Mouse (Mus musculus): ENCODE data around the gene Pknox2.

Gene Pknox2

DNA sequence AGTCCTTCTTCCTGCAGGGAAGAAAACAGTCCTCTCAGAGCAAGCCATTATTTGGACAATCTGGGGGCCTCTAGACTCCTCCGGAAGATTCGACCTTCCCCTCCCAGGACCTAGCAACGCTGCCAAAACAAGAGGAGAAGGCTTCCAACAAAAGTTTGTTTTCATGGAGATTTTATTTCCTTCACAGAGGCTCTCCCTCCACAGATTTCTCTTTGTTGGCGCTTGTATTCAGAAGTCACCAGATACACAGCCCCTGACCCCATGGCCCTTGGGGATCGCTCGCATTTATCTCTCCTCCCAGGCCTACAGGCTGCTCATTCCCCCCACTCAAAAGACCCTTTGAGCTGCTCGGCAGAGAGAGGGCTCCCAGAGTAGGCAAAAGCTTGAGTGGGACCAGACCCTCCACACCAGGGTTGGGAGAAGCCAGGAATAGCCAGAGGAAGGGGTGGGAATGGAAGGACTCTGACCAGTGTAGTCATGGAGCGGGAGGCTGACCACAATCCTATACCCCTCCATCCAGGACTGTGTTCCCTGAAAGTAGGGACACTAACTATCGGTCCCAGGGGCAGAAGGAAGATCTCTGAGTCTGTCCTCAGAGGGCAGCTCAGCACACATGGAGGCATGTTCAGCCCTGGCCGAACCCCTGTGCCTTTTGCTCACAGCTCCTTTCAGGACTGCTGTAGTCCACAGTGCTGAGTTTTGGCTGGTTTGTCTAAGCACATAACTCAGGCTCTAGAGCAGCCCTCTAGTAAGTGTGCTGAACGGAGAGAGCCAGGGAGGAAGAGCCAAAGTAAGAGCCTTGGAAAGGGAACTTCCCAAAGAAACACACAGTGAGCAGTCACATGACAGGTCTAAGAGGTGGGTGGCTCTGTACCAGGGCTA lies 45.9 kb downstream of the Pknox2 start:
- in situ Hi-C loops (cut with MboI), result no loop called here

GRCm38 (mm10) chr9:37099595-37099994 lies 47.6 kb downstream of the Pknox2 start:
- in situ Hi-C loops (cut with MboI), result no loop called here

DNA sequence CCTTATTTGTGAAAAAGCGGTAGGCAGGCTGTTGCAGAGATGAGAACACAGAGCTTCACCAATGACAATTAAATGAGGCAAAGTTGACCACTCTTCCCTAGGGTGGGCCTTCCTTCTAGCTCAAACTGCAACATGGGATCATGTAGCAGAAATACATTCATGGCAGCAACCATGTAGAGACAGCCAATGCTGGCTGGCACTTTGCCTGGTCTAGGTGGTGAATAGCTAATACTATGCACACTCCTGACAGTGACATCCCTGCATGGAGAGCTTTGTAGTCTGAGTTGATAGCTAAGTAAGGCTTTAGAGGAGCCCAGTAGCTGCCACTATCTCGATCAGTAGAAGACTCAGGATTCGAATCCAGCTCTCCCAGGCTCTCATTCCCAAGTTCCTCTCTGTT lies 48.6 kb downstream of the Pknox2 start:
- in situ Hi-C loops (cut with MboI), result no loop called here

GRCm38 (mm10) chr9:37094230-37094990 lies 52.8 kb downstream of the Pknox2 start:
- in situ Hi-C loops (cut with MboI), result no loop called here

GRCm38 (mm10) chr9:37093086-37093485 lies 54.1 kb downstream of the Pknox2 start:
- in situ Hi-C loops (cut with MboI), result no loop called here

DNA sequence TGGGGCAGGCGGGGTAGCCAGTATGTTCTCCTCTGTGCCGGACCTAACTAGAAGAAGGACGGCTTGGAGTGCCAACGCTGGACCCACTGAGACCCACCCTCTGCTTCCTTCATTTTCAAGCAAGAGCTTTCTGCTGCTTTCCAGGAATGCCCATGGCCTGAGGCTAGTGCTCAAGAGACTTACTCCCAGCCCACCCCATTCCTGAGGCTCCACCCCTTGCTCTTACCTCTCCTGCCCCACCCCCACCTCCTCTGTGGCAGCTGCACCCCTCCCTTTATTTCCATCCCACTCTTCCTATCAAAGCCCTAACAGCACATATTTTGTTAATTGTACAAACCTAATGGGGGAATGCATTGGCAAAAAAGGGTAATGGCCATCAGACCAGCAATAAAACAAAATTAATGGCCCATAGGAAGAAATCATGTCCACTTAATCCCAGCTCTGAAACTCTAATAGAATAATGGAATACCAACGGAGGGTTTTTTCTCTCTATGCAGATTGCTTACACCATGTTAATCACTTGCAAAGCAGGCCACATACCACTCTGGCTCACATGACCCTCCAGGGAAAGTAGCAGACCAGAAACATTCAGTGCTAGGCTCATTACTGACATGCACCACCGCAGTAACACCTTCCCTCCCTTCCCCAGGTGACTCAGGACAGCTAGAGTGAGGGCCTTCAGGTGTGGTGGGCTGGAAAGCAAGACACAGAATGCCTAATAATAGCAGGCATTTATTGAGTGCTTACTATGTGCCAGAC lies 57.1 kb downstream of the Pknox2 start:
- in situ Hi-C loops (cut with MboI), result no loop called here

- in situ Hi-C loops (cut with MboI), result no loop called here
These were observed 61.8 kb downstream of the Pknox2 start for GRCm38 (mm10) chr9:37085370-37085769.

GRCm38 (mm10) chr9:37082246-37082645 lies 65.0 kb downstream of the Pknox2 start:
- in situ Hi-C loops (cut with MboI), result no loop called here

DNA sequence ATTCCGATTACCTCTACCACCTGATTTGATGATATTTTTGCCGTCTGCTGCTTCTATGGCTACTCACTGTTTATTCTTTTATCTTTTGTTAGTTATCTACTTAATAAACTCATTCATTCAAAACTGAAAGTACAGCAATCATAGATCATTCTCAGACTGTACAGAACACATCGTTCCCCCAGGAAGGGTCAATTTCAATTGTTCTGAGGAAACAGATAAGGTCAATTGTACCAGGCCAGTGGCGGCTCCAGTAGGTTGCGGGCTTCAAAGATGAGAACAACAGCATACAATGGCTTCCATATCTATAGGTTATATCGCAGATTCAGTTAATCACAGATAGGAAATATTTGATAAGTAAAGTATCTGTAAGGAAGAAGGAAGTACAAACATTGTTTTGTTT lies 66.9 kb downstream of the Pknox2 start:
- in situ Hi-C loops (cut with MboI), result no loop called here

DNA sequence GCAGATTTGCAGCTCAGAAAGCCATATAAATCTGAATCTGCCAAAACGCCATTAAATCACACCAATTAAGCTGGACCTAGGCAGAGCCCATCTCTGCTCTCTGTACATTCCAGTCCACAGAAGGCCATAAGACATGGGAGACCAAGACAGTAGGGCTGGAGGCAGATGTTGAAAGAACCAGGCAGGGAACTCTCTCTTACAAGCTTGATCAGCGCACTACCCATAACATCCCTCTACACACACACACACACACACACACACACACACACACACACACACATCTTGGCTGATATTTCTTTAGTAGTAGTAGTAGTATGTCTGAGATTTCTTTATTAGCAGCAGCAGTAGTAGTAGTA lies 70.2 kb downstream of the Pknox2 start:
- in situ Hi-C loops (cut with MboI), result no loop called here

GRCm38 (mm10) chr9:37076386-37077062 lies 70.7 kb downstream of the Pknox2 start:
- in situ Hi-C loops (cut with MboI), result no loop called here

DNA sequence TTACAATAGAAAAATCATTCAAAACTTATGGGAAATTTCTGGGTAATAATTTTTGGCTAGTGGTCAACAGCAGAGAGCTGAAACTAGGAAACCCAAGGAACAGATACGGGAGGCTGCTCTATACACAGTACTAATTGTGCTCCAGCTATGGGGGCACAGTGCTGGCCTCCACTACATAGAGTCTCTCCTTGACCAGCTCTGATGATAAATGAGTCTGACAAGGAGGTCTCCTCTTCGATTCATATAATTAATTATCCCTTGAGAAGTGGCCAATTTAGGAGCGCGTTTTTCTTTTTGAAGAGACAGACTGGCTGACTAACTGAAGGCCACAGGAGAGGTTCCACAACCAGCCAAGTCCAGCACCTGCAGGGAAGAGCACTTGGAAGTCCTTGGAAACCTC lies 71.3 kb downstream of the Pknox2 start:
- in situ Hi-C loops (cut with MboI), result no loop called here

DNA sequence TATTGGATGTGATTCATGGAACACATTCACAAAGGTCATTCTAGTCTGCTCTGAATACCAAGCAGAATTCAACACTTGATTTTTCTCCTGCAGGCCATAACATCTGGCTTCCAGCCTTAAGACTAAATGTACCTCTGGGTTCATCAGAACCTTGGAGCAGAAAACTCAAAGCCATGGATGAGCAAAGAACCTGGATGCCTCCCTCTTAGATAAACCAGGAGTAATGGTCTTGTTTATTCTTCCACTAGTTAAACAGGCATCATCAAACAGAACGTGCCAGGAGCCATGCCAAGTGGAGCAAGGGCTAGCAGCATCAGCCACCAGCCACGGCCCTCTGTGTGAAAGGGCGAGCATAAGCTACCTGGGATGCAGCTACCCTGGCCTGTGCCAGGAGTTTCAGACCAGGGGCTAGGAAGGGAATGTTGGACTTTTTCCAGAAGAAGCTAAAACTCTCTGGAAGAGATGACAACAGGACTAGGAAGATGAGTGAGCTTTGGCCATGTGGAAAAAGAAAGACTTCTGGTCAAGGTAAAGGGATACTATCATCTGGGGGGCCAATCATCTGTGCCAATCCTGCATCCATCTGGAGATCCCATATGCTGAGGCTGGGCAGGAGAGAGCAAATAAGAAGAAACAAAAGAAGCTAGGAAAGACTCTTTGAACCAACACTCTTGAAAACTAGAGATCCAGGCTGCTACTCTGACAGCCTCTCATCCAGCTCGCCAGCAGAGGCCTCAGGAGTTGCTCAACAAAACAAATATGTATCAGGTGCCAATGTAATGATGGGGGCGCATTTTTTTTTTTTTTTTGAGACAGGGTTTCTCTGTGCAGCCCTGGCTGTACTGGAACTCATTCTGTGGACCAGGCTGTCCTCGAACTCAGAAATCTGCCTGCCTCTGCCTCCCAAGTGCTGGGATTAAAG lies 77.6 kb downstream of the Pknox2 start:
- in situ Hi-C loops (cut with MboI), result no loop called here

- in situ Hi-C loops (cut with MboI), result no loop called here
These were observed 79.8 kb downstream of the Pknox2 start for GRCm38 (mm10) chr9:37067473-37067830.

DNA sequence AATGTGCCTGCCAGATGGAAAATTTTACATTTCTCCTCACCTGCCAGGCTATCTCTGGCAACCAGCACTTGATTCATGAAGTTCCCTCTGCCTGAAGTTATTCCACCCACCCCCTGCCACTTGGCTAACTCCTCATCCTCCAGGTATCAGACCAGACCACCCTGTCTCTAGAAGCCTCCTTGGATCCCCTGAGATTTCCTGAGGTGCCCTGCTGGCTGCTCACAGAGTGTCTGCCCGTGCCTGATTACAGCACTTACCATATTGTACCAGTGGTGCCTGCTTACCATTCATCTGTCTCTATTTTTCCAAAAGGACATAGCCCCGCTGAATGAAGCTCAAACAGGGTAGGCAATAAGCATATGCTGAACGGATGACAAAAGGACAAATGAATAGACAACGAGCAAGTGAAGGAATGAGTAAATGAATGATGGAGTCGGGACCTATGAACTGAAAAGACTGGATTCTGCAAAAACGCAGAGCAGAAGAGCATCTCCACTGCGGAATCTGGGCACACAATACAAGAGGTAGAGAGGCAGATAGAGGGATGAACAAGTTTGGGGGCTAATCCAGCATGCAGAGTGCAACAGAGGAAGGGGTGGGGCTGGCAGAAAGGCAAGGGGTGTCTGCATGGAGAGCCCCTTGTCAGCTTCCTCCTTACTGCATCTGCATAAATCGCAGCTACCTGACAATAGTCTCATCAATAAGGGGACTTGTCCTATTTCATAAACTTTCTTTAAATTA lies 80.3 kb downstream of the Pknox2 start:
- in situ Hi-C loops (cut with MboI), result no loop called here

DNA sequence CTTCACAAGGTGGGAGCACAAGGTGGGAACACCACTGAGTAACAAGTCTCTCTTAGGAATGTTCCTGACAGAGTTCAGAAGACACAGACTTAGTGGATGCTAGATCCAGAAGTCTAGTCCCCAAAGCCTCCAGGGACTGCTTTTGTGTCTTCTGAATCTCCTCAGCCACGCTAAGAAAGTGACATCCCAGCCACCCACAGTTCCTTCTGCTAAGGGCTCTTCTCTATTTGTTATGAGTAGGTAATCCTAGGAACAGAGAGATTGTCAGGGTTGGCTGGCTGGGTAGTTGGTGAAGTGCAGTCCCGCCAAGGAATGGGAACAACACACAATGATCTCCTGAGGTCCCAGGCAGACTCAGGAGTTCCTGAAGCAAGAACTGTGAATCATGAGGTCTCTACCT lies 85.6 kb downstream of the Pknox2 start:
- in situ Hi-C loops (cut with MboI), result no loop called here

DNA sequence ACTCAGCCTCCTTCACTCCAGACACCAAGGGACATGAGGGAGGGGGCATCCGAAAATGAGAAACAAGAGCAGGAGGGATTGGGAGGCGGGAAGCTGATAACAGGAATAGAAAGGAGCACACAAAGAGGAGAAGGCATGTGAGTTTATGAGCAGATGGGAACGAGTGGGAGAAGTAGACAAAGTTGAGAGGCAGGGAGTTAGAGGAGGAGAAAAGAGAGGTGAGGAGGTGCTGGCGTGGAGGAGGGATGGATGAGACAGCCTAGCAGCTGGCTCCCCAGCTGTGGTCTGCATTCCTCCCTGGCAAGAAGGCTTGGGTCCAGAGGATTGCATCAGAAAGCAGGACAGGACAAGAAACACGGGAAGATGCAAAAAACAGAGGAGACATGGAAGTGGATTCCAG lies 92.5 kb downstream of the Pknox2 start:
- in situ Hi-C loops (cut with MboI), result no loop called here

DNA sequence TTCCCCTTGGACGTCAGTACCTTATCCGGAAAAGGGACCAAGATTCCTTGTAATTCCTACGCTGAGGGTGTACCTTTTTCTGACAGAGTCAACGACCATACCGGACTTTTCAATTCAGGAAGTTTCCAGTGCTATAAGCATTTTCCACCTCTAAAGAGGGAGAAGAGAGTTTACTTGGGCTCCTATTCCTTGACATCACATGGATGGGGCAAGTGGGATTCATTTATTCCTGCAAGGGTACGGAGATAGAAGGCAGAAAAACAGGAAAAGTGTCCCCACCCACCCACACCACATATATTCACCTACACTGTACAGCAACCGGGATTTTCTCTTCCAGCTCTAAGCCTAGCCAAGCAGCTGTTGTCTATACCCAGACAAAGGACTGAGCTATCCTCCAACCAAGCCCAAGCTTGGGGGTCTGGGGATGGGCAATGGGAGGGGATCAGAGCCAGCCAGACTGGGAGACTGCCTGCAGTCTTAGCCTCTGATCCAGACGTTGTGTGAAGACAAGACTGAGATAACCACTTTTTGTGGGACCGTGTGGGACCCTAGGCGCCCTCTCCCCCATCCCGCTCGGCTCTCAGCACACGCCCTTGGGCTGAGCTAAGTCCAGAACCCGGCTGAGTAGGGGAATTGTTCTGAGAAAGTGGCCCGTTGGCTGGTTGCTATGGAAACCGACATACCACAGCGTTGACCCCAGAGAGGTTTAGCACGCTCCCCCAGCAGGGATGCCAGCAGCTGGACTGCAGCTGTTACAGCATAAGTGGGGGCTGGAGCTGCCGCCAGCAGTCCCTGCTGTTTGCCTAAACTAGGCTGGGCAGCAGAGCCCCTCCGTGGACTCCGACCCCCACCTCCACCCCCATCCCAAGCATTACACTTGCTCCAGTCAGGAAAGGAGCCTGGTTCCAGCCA lies 93.3 kb downstream of the Pknox2 start:
- in situ Hi-C loops (cut with MboI), result no loop called here

DNA sequence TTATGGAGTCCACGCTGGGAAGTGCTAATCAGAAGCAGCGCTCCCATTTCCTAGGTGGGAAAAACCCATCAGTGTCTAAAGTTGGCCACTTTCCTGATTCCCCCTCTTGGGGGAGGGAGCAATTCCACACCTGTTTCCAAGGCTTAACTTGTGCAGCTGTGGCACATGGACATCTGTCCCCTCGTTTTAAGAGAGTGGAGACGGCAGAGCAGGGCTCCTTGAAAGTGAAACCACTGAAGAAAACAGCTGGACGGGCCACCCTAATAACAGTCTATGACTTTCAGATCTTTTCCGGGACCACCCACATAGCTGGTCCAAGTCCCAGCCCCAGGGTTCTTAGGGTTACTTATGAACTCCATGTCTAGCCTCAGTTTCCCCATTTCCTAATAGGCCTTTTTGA lies 94.2 kb downstream of the Pknox2 start:
- in situ Hi-C loops (cut with MboI), result no loop called here

Measured in mature B cell (primary cell).